Mouse (Mus musculus) T-helper 1 cell (primary cell): ENCODE measurements around the gene Pcdh18.

ENCODE experiments used
- in situ Hi-C: fragments of 300-600 bp; cut with MboI, MseI; formaldehyde crosslinking; loops from one replicate; pipeline ENCODE4 v1.15.1; 2025; ENCODE audit warnings: high pct_unique_total_duplicates

Gene Pcdh18

DNA sequence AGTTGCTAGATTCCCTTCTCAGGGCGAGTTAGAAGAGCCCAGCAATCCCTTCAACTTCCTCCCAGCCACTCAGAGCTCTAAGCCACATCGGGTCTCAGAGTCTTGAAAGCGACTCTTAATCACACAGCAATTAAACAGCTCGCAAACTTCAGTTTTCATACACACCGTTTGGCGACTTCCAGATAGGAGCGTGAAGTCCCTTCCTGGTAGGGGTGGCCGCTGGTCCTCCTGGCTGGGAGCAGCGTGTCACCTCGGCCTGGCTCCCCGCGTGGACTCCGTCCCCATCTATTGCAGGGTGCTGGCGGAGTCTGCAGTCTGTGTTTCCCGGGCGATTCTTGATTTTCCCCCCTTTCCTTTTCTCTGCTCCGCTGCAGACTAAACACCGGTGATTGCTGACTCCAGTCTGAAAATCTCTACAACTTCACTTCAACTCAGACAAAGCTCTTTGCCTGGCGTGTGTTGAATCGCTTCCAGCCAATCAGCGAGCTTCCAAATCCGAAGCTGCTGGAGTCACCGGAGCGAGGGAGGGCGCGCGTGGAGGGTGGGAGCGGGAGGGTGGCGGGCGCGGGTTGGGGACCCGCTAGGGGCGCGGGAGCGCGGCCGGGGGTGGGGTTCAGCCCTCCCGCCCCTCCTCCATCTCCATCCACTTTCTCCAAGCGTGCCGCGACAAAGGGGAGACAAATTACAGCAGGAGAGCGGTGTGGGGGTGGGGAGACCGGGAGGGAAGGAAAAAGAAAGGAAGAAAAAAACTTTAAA, at the start of gene Pcdh18:
TSS of gene Pcdh18 (minus strand) at position 456 of the 756 bp plus-strand sequence.
- in situ Hi-C loops: no loop called here

DNA sequence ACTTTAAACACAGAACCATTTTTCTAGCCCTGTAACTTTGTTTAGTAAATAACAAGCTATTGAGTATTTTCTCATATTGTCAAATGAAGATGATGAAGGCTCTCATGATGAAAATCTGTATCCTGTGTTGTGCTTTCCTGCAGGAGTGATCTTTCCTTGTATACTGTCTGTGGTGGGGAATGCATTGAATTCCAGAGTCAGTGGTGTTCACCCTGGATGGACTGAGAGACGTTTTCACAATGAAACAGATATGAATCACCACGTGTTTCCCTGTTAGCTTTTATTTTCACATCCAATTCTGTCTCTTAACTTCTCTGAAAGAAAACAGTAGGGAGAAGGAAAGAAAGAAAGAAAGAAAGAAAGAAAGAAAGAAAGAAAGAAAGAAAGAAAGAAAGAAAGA, 49.7 kb upstream of the Pcdh18 start:
- in situ Hi-C loops: no loop called here

DNA sequence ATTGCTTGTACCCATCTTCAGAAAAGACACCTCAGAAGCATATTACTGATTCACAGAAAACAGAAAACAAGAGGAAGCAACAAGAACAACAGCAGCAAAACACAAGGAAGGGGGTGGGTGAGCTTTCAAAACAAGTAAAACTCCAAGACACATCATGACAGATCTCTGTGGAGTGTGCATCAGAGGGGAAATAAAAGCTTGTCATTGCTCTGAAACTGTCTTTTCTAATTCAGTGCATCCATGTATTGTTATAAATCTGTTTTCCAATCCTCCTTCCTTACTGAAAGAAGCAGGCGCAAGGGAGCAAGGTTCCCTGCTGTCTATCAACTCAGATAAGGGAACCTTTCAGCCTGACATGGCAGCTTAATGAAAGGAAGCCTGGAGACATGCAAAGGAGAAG, 48.4 kb upstream of the Pcdh18 start:
- in situ Hi-C loops: no loop called here

DNA sequence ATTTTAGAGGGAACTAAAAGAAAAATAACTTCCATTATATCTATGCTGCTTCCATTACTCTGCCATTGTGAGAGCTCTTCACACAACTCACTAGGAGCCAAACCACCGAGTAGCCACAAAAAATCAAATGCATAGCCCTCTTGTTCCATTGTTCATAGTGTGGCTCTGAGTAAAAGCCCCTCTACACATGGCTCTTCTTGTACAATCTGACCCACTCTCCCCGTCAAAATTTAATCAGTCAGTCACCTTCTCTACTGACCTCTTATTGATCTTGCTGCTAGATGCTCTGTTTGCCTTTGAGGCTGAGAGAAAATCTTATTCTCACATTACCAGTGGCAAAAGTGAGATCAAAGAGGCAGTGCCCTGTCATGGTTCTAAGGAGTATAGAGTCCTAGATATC, 31.2 kb upstream of the Pcdh18 start:
- in situ Hi-C loops: no loop called here

DNA sequence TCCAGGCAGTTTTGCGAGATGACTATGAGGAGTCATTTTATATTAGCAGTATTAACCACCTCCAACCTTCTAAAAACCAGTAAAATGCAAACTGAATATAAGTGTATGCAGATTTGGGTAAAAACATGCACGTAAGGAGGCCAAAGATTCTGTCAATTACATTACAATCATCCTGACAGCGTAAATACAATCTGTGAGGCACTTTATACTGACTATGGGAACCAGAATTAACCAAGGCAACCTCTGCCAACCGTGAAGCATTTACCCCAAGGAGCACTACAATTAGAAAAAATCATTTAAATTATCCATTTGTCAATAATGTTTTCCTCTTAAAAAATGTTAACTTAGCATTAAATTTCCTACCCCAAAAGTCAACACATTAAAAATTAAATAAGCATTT, 30.6 kb upstream of the Pcdh18 start:
- in situ Hi-C loops: no loop called here

DNA sequence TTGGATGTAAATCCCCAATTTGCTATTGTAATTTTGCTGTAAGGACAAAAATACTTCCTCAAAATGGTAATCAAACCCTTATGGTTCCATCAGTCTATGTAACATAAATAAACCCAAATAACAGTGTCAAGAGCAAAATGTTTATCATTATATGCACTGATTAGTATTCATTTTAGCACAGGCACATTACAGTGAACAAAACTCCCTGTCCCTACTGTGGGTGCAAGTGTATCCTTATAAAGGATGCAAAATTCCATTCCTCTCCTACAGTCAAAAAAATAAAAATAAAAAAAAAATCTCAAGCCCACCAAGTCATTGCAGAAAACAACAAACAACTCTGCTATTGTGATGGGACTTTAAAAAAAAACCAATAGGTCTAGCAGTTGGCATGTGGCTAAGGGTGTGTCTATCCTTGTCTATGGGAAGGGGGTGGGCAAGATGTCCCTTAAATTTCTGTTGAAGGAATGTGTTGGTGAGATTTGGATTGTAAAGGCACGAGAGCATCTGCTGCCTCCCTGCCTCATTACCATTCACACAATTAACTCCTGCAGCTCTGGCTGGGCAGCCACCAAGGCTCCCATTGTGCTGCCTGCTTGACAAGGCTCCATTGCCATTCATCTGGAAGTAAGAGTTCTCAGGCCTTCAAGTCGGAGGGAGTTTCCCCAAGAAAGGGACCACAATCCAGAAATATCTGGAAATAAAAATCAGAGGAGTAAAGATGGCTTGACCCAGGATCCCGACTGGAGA, 12.0 kb upstream of the Pcdh18 start:
- in situ Hi-C loops: no loop called here

DNA sequence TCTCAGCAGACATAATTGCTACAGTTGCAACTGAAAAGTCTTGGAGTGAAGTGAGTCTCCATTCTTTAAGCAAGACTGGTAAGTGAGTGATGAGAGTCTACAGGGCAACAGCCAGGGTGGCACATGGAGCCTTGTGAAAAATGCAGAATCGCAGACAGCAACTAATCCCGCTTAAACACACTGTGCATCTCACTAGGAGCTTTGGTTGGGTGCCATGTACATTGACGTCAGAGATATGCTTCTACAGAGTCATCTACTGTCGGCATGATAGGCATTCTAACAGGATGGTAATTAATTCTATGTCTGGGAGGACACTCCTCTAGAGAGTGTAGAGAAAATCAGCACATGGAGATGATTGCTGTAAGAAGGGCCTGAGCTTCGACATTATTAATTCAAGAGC, 5.6 kb upstream of the Pcdh18 start:
- in situ Hi-C loops: no loop called here

DNA sequence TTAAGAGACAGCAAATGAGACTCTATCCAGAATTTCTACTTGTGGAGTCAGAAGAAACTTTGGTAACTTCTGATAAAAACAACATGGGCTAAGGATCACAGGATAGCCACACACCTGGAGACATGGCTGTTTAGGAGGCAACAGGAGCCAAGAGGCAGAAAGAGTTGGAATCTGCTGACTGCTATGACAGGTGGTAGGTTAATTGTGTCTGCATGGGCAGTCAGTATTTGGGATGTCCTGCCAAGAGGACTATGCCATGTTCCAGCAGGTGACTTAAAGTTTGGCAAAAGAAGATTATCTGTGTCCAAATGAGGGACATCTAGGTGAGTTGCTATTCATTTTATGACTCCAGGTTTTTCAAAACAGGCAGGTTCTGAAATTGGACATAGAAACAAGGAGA, 4.8 kb upstream of the Pcdh18 start:
- in situ Hi-C loops: no loop called here

DNA sequence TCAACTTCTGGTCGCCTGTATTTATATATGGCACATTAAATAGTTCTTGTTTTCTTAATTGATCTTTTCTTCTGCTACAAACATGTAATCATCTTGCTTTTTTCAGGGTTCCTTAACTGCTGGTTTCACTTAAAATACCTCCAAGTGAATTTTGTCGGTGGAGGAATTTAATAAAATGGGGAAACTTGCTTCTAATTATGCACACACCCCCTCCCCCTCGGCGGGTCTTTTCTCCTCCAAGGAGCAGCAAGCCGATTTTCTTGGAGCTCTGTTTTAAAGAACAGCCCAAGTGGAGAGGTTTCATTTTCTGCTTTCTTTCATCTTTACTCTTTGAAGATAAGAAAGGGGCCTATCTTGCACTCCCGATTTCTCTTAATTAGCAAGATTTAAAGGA, 498 bp upstream of the Pcdh18 start:
- in situ Hi-C loops: no loop called here

DNA sequence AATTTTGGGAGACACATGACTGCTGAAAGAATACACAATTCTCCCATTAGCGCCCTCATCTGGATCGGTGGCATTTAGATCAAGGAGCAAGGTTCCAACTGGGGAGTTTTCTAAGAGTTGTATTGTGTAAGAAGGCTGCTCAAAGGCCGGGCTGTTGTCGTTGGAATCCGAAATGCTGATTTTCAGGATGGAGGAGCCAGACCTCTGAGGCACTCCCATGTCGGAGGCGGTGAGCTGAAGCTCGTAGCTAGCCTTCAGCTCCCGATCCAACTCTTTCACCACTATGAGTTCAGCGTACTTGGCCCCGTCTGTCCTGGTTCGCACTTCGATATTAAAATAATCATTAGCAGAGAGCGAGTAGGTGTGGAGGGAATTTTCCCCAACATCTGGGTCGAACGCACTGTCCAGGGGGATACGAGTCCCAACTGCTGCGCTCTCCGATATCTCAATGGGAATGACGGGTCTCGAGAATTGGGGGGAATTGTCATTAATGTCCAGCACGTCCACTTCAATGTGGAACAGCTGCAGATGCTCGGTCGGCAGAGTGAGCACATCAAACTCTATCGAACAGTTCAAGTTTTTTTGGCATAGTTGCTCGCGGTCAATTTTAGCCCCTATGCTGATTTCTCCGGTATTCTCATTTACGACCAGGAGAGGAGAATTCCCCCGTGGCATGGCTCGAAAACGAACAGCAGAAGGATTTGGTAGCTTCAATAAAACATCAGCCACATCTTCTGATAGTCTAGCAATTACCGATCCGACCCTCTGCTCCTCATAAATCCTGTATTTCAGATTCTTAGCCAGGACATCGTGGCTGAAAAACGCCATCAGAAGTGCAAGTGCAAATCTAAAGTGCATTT, 909 bp downstream of the Pcdh18 start:
- in situ Hi-C loops: no loop called here

DNA sequence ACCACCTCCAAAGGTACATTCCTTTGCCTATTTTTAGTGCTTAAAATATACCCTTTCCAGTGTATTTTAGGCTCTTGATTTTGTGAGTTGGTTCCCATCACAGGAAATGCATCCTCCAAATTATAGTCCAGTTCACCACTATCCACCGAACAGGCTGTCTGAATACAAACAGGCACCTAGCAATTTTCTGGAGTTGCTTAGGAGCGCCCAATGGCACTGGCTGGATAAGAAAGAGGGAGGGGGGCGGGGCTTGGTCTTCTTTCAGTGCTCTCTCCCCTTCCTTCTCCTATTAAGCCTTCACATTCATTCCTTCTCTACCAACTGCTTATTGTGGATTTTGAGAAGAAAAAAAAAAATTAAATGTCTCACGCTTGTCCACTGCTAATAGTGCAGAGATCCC, 4.4 kb downstream of the Pcdh18 start:
- in situ Hi-C loops: no loop called here

DNA sequence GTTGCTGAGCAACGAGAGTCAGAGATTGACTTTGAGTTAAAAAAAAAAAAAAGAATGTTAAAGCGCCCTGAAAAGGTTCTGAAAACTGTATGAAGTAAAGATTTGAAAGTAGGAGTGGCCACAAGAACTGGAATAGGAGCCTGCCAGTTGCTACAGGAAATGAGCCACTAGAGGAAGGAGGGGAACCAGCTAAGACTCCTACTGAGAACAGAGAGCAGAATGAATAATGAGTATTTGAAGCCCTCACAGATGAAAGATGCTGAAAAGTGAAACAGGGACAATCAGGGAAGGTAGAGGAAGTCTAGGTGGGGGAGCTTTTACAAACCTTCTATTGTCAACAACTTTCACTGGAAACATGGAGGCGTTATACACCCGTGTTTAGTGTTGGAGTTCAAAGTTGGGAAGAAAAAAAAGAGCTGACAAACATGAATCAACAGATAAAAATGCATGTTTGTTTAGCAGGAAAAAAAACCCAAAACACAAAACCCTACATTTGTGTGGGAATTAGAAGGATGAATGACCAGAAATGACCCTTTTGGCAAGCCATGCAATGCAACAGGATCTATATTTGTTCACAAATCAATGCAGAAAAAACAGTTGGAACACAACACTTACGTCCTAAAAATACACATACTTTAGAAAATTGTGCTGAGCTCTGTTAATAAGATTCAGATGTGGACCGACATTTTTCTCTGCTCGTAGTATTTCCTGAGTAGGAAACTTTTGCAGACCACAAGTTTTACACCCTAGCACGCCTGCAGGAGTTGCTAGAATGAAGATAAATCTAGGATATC, 7.4 kb downstream of the Pcdh18 start:
- in situ Hi-C loops: no loop called here

DNA sequence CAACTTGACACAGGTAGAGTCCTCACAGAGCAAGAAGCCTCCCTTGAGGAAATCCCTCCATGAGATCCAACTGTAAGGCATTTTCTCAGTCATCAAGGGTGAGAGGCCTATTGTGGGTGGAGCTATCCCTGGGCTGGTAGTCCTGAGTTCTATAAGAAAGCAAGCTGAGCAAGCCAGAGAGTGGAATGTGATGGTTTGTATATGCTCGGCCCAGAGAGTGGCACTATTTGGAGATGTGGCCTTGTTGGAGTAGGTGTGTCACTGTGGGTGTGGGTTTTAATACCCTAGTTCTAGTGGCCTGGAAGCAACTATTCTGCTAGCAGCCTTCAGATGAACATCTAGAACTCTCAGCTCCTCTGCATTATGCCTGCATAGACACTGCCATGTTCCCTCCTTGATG, 9.1 kb downstream of the Pcdh18 start:
- in situ Hi-C loops: no loop called here

DNA sequence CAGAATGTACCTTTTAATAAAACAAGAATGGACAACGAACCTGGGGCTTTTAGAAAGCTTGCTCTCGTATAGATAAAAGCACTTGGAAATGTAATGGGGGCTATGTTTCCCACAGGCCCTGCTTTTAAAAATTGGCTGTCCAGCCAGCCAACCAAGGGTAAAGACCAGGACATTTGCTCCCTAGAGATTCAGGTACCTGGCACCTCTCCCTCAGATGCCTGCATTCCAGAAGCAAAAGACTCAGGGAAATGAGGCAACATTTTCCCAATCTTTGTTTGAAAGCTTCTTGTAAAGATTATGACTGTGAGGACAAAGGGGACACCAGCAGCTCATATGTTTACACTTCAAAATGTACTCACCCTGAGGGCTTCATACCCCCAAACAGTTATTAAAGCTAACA, 18.1 kb downstream of the Pcdh18 start:
- in situ Hi-C loops: no loop called here

DNA sequence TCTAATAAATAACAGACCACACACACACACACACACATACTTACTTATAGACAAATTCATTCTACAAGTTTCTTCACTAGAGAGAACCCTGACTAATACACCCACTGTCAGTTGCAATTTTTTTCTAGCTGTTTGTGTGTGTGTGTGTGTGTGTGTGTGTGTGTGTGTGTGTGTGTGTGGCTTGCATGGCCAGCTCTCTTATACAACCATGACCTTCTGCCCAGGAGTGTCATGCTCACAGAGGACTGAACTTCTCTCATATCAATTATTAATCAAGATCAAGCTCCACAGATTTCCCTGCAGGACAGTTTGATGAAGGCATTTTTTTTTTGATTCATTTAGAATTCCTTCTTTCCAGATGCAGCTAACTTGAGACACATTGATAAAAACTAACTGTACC, 18.6 kb downstream of the Pcdh18 start:
- in situ Hi-C loops: no loop called here

DNA sequence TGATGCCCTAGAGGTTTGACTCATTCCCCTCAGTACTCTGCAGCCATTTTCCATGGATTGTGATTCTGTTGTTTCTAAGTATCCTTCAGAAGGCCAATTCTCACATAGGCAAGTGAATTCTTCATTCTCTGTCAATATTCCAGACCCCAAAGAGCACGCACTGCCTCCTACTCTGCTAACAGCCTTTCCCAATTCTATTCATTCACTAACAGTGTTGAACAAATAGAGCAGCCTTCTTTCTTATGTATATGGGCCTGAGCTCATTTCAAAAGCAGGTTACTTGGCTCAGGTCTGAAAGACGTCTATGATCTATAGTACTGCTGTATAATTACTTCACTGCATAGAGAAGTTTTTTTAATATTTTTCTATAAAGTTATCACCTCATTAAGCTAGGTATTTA, 50.6 kb downstream of the Pcdh18 start:
- in situ Hi-C loops: no loop called here

DNA sequence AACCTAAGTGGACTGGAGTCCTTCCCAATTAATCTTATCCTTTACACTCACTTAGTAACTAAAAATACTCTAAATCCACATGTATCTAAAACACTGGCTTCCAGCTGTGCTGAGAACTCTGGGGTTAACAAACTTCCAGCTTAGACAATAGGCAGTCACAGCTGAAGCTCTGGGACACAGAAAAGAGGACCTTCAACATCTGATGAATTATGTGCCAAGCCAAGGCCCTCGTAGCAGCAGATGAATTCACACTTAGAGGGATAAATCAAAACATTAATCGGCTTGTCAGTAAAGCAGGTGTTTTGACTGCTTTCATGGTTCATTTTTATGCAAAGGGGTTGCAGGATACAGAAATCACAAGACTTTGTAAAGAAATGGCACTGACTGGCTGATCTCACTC, 57.2 kb downstream of the Pcdh18 start:
- in situ Hi-C loops: no loop called here
